Mouse (Mus musculus): ENCODE results near the gene Rasa3.

Gene Rasa3

GRCm38 (mm10) chr8:13649154-13649515 is 28.3 kb downstream of the Rasa3 start:
- DNase-seq (ENCODE audit: low spot score in 2 of 2): no peak

GRCm38 (mm10) chr8:13648377-13649153 is 28.8 kb downstream of the Rasa3 start:
- DNase-seq (ENCODE audit: low spot score in 2 of 2): no peak

DNA sequence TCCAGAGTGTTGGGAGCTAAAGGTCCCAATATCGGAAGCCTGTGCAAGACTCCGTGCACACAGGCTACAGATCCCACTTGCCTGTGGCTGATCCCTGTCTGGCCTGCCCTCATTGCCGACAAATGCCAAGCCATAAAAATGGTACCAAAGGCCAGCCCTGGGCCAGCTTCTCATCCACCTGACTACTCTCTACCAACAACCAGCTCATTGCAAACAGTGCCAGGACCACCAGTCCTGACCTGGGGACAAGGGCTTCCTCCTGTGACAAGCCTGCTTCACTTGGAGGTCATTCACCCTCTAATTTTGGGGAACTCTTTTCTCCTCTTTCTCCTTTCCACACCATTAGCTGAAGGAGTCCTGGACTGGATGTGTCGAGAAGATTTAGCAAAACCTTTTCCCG is 29.8 kb downstream of the Rasa3 start:
- no peak for DNase-seq (ENCODE audit: low spot score in 2 of 2)

GRCm38 (mm10) chr8:13644932-13645676 is 32.3 kb downstream of the Rasa3 start:
- no peak for DNase-seq (ENCODE audit: low spot score in 2 of 2)

DNA sequence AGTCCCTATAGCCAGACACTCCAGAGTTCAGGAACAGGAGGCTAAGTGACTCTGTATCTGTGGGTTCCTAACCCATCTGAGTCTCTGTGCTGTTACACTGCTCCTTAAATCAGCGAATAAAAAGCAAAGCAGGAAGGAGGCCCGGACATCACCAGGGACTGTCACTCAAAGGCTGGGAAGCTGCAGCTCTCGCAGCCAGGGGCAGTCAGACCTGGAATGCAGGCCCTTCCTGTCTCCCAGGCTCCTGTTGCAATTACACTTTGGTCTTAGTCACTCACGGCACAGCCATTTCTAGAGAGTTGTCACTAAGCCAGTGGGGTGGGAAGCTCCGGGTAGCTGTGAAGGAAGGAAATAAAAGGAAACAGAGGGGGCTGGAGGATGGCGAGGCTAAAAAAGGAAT is 33.2 kb downstream of the Rasa3 start:
- DNase-seq (ENCODE audit: low spot score in 2 of 2): peak; percentile 74 to 80

DNA sequence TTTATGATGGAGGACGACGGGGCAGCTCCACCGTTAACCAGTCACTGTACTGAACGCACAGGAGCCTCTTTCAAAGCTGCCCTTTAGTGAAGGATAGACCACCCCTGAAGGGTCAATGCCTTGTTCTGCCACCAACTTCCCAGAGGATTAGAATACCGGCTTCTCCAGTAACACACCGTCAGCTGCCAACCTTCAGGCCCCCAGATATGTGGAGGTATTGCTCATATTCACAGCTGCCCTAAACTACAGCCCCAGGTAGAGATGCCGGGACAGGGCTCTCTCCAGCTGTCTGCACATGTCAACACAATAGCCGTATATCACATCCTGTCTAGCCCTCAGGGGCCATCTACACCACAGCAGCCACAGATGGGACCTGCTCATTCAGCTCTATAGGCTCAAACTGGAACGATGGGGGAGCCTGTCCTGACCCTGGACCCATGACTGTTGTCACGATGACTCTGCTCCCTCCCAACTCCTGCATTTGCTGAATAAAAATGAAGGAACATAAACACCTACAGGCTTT is 34.7 kb downstream of the Rasa3 start:
- no peak for DNase-seq (ENCODE audit: low spot score in 2 of 2)

DNA sequence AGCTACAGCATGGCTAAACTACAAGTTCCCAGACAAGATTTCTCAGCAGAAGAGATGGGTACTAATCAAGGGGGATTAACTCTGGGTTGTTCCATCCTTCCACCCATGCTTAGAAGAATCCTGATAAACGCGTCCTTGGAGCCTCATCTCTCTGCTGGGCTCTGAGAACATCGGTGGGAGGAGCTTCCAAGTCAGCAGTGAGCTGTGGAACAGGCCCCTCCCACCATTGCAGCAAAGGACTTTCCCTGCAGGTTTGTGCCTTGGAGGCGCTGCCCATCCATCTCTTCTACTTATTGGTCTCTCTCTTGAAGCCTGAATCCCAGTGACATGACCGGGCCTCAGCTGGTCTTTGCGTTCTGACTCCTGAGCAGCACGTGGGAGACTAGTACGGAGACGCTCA is 36.2 kb downstream of the Rasa3 start:
- DNase-seq (ENCODE audit: low spot score in 2 of 2): no peak

GRCm38 (mm10) chr8:13640452-13640883 is 36.9 kb downstream of the Rasa3 start:
- DNase-seq (ENCODE audit: low spot score in 2 of 2): peak; percentile 67 to 74

DNA sequence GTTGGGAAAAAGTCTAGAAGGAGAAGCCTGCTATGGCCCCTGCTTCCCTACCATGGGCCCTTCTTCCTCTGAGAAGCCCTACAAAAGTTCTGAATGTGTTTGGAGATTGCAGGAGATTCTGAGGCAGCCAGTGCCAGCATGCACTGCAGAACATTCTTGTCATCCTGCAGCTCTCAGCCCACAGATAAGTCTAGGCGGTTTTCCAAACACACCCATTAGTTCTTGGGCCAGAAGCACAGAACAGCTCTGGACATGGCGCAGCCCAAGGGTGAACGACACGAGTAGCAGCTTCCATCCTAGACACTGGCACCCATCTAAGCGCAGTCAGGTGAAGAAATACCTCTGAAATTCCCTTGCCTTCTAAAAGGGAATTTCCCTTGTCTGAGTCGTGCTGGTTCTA is 44.3 kb downstream of the Rasa3 start:
- no peak for DNase-seq (ENCODE audit: low spot score in 2 of 2)

DNA sequence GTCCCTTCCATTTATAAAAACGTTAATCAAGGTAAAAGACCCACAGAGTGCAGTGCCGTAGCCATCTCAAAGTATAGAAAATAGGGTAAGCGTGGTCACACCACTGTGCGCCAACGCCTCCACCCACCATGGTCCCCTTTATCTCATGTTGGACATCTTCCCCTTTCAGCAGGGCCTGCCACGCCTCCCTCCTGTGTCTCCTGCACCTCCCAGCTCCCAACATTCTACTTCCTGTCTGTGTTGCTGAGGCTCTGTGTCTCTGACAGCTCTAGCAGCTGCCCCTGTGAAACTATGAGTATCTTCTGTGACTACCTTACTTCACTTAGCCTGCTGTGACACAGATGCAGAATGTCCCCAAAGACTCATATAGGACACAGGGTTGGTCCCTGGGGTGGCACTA is 45.1 kb downstream of the Rasa3 start:
- no peak for DNase-seq (ENCODE audit: low spot score in 2 of 2)

DNA sequence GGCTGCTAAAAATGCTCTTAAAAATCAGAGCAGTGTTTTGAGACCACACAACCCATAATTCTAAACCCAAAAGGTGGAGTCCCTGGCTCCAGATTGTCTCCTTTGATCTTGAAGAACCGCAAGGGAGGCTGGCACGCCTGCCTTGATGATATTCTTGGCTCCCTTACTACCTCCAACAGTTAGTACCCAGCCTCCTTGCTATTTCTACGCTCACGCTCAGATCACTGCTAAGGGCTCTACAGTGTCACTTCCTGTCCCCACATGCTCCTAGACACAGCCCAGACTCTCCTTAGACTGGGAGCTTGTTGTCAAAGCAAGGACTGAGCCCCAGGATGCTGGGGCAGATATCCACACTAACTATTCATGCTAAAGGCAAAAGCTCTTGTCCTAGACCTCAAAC is 46.6 kb downstream of the Rasa3 start:
- no peak for DNase-seq (ENCODE audit: low spot score in 2 of 2)

DNA sequence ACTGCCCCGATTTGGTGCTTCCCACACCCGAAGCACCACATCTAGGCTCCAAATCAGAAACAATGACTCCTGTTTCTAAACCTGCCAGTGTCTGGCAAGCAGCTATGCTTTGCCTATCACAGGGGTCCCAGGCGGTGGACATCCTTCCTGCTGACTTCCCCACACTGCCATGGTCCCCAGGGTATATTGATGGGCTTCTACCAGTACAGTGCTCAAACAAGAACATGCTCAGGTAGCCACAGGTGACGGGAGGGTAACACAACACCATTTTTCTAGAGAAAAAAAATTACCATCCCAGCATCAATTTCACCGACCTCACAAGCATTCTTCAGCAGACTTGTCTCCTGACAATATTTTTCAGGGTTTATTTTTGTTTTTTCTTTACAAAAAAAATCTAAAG is 47.2 kb downstream of the Rasa3 start:
- no peak for DNase-seq (ENCODE audit: low spot score in 2 of 2)

DNA sequence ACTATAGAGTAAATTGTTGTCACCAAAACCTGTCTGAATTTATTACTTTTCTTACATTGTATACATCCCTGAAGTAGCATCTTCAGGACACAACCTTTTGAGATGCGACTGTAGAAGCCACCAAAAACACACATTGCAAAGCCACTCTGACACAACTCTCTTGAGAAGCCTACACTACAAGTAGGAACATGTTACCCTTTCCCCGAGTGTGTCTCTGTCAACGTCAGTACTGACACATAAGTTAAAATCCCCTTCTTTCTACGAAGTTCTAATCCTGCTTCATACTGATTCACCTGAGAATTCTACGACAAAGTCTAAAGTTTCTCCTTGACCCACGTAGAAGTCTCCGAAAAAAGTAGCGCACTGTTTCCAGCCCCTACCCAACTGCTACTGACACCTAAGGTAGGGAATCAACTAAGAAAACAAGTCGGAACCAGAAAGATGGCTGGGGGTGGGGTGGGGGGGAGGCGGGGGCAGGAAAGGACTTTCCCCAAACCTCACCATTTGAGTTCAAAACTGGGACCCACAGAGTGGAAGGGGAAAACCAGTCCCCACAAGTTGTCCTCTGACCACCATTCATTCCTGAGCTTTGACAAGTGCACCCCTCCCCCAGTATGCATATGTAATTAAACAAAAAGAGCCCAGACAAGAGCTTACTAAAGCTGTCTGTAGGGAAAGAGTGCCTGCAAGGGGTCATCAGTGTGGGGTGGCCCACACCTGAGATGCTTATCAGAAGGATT is 47.9 kb downstream of the Rasa3 start:
- no peak for DNase-seq (ENCODE audit: low spot score in 2 of 2)

DNA sequence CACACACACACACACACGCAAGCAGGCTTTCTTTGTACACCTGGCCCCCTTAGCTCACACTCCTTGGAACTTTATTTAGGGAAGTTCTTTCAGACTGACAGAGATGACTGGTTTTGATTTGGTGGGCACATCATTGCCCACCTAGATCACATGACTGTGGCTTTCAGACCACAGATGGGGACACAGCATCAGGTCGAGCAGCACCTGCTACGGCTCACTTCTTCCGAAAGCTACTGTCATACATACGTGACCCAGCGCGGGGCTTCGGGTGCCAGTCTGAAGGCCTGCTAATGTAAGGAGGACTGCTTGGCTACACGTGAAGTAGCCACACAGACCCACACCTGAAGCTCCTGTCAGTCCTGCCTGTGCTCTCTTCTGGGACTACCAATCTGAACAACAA is 49.3 kb downstream of the Rasa3 start:
- DNase-seq (ENCODE audit: low spot score in 2 of 2): no peak

- DNase-seq (ENCODE audit: low spot score in 2 of 2): no peak
Observed at GRCm38 (mm10) chr8:13627591-13627990, 49.8 kb downstream of the Rasa3 start.

DNA sequence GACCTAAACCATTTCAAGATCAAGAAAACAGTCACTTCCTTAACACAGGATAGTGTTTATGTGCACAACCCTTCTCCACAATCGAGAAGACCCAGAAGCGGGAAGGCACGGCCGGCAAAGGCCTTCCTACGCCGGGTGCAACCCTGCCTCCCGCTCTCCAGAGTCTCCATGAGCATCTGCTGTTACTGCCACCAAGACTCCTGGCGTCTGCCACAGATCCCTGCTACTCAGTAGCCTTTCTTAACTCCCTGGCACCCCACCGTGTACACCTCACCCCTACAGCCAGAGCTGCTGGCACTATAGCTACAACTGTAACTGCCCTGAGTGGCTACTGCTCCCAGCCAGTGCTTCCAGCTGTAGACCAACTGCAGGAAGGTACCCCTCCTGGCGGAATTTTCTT is 51.3 kb downstream of the Rasa3 start:
- no peak for DNase-seq (ENCODE audit: low spot score in 2 of 2)

DNA sequence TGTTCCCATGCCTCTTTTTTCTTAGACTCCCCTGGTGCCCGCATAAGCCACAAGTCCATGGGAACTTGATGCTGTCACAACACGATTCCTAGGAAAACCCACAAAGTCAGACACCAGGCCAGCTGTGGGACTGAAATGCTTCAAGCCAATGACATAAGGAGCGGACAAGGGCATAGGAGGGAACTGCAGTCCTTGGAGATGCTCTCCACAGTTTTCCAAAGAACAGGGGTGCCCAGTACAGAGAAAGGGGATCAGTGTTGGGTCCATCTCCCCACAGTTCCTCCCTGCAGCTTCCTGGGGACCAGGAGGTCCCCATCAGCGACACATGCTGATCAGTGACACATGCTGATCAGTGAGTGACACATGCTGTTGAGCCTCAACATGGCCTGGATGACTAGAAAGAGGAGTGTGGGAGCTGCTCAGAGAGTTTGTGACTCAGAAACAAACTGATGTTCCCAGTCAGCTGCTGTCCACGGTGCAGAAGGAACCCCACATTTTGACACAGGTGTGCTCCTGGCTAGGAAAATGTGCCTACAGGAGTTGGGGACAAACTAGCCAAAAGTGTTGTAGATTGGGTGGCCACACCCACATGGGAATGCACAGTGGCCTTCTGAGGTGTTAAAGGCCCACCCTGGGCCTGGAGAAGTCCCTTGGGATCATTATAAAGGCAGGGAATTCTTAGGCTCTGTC is 52.0 kb downstream of the Rasa3 start:
- DNase-seq (ENCODE audit: low spot score in 2 of 2): no peak

DNA sequence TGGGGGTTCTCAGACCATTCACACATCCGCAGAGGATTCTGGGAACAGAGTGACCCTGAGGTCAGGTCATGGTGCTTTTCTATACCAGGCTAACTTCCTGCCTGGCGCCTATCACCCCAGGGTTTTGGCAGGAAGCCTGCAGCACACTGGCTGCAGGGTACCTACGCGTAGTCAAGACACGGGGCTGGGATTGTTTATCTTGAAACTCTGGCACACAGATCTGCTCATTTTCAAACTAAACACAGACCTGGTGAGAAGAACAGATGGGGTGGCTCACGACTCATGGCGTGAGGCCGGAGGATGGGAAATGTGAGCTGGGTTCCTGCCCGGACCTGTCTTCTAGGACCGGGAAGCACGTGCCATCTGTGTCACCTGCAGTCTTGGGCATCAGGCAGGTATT is 52.5 kb downstream of the Rasa3 start:
- peak in 1 of 2 experiments; percentile 57 for DNase-seq (ENCODE audit: low spot score in 2 of 2)

DNA sequence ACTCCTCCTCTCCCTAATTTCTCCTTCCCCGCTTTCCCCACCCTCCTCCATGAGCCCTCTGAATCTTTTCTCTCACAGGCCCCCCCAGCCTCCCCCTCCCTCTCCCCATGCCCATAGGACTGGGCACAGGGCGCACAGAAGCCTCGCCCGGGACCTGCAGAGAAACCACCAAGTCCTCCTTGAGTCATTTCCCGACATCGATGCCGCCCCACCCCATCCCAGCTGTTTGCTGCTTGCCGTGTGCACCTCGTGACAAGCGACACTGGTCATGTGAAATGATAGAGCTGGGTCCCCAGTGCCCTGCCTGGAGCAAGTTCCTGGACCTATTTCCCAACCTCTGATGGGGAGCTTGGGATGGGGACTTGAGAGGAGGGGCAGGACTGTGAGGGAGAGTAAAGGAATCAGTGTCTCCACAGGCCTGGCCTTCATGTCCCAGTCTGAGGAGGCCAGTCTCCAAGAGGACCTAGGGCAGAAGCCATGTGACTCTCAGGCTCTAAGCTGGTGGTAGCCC is 53.4 kb downstream of the Rasa3 start:
- DNase-seq (ENCODE audit: low spot score in 2 of 2): no peak

DNA sequence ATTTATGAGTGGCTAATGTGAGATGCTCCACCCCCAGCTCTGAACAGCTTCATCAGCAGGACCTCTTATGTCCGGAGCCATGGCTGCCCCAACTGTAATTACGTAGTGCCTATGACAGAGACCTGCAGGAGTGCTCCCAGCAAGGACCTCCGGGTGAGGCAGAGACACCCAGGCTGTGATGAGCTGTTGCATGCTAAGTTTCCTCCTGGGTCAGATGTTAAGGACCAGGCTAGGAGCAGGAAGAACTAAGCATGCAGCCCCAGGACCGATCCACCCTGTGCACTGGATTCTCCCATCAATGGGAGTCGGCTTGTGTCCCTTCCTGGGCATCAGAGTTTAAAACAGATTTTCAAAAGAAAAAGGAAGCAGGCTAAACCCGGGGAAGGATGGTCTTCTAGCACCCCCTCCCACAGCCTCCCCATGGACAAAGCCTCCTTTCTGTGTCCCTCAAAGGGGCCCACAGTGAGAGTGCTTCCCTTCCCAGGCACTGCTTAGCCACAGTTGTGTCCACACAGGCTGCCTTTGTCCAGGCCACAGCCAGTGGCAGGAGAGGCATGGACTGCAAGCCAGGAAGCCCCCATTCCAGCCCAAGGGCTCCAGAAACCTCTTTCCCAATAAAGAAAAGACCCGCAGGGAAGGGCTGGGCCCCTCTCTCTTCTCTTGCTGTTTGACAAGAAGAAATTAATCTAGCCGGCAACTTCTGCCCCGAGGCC is 54.2 kb downstream of the Rasa3 start:
- peak; percentile 79 to 87 for DNase-seq (ENCODE audit: low spot score in 2 of 2)

Data from right cerebral cortex, postnatal 10 days (tissue).